Mouse (Mus musculus): ENCODE measurements around the gene Wdfy3. TPM values are rescaled to one million over a fixed set of nuclear protein-coding genes. Genes with fewer than 3 reads are reported as not detected.
A peak's percentile ranks its signal among the peaks of the same experiment; 100 is the strongest.

The Wdfy3 gene
- polyA plus RNA-seq, 1 experiment from 2014 or later: 14.3 TPM

DNA sequence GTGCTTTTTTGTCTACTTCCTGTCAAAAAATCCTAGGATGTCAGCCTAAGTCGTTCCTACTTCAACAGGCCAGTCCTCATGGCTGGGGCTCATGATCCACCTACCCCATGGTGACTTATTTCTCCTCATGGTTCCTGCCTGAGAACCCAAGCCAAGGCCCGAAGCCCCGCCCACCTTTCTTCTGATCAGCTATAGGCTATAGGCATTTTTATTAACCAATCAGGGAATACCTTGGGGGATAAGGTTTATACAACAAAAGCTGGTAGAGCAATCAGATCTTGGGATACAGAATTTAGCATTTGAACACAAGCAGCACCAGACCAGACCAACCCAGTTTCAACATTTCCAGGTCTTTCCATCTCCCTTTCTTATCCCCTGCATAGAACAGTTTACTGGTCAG is 21.0 kb upstream of the Wdfy3 start:
- no peaks in the 10 kb centered on the region for H3K36me3 ChIP-seq (ENCODE audit: control insufficient read depth, insufficient read depth, low read length)
- no peaks in the 10 kb centered on the region for H3K4me1 ChIP-seq (ENCODE audit: control insufficient read depth, insufficient read depth, low read length)
- ATAC-seq (replicated peaks; ENCODE audit: insufficient number of reproducible peaks, low FRiP score, low TSS enrichment): no peak
- H3K9me3 ChIP-seq (replicated peaks; ENCODE audit: control insufficient read depth, low read length): no peaks in the 10 kb centered on the region
- no peak overlapping the region for H3K9ac ChIP-seq (ENCODE audit: low read depth, low read length)
- no peak overlapping the region for H3K27ac ChIP-seq (ENCODE audit: low read depth, low read length)
- 84% methylated on average over 3 of the region's 3 CpGs for WGBS (ENCODE audit: insufficient replicate concordance)
- no peaks in the 10 kb centered on the region for H3K27me3 ChIP-seq (ENCODE audit: control insufficient read depth, insufficient read depth, low read length)
- no peak overlapping the region for H3K4me3 ChIP-seq (ENCODE audit: low read depth, low read length)
- H3K4me2 ChIP-seq: no peak overlapping the region

DNA sequence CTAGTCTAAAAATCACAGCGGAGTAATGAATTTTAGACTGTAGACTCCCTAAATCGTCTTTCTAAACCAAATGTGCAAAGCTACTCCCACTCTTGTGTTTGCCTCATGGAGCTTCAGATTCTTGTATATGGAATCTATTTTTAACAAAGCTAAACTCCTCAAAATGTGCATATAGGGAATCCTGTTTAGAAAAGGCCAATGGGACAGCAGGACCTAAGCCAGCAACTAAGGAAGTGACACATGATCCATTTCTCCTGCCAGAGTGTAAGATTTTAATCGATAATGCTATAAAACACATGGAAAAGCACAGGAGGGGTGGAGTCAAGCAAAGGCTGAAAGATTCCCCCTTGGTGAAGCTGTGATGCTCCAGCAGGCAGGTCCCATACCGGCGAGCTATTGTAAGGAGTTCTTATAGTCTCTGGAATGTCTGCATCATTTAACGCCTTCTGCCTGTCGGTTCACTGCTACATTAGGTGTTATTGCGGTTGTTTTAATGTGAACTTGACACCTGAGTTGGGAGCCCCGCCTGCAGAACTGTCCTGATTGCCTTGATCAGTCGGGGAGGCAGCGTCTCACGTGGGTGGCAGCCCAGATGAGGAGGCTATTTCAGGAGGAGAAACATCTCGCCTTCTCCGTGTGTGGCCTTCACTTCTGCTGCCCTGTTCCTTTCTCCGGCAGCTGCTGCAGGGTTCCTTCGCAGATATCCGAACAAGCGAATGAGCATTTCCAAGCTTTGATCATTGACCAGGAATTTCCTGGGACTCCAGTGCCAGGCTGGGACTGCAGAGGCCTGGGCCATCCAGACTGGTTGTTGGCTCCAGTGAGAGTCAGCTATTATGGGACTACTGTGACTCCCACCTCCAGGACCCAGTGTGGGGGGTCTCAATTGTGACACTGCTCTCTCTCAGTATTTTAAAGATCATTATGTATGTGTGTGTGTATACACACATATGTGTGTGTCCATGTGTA is 15.3 kb upstream of the Wdfy3 start:
- Histone ChIP-seq H3K4me2 (peak overlapping the region; percentile 31), H3K36me3 (ENCODE audit: control insufficient read depth, insufficient read depth, low read length) (no peaks in the 10 kb centered on the region), H3K27me3 (ENCODE audit: control insufficient read depth, insufficient read depth, low read length) (no peaks in the 10 kb centered on the region), H3K9ac (ENCODE audit: low read depth, low read length) (no peak overlapping the region), H3K27ac (ENCODE audit: low read depth, low read length) (no peak overlapping the region), H3K9me3 (replicated peaks; ENCODE audit: control insufficient read depth, low read length) (no peaks in the 10 kb centered on the region), H3K4me3 (ENCODE audit: low read depth, low read length) (no peak overlapping the region), H3K4me1 (ENCODE audit: control insufficient read depth, insufficient read depth, low read length) (no peaks in the 10 kb centered on the region)
- ATAC-seq (replicated peaks; ENCODE audit: insufficient number of reproducible peaks, low FRiP score, low TSS enrichment): no peak
- 34% methylated on average over 18 of the region's 18 CpGs for WGBS (ENCODE audit: insufficient replicate concordance)

DNA sequence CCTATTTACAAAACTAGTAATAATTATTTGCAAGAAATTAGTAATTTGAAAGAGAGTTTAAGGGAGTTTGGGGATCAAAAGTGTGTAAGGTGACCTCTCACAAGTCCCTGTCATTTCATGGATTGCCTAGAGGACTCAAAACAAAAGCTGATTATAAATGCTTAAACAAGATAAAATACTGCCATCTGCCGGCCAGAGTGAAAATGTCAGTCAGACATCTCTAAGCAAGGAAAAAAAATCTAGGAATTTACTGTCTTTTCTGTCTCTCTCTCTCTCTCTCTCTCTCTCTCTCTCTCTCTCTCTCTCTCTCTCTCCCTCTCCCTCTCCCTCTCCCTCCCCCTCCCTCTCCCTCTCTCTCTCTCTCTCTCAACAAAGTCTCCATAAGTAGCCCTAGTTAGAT is 4.4 kb upstream of the Wdfy3 start:
- Histone ChIP-seq H3K9ac (ENCODE audit: low read depth, low read length) (no peak overlapping the region), H3K4me2 (no peak overlapping the region), H3K4me3 (ENCODE audit: low read depth, low read length) (no peak overlapping the region), H3K36me3 (ENCODE audit: control insufficient read depth, insufficient read depth, low read length) (no peaks in the 10 kb centered on the region), H3K4me1 (ENCODE audit: control insufficient read depth, insufficient read depth, low read length) (0 out of 2 replicates have a peak, but pooled peaks cover 4% of the 10 kb centered on the region), H3K9me3 (replicated peaks; ENCODE audit: control insufficient read depth, low read length) (no peaks in the 10 kb centered on the region), H3K27me3 (ENCODE audit: control insufficient read depth, insufficient read depth, low read length) (no peaks in the 10 kb centered on the region), H3K27ac (ENCODE audit: low read depth, low read length) (no peak overlapping the region)
- WGBS (ENCODE audit: insufficient replicate concordance): 0% methylated on average over 1 of the region's 1 CpGs
- no peak for ATAC-seq (replicated peaks; ENCODE audit: insufficient number of reproducible peaks, low FRiP score, low TSS enrichment)

DNA sequence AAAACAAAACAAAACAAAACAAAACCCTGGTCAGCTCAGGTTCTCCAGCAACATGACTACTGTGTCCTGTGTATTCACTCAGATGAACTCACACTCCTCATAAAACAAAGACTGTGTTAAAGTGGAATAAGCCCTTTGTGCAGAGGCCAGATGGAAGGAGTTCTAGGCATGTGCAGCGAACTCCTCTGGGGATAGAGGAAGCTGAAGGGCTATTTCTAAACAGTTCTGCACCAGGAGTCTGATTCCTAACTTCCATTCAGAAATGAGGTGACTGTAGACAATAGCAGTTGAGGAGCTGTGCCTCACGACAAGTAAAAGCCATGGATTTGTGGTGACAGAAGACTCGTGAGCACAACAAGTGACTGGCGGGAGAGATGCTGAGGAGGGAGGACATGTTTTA is 2.3 kb upstream of the Wdfy3 start:
- Histone ChIP-seq H3K4me3 (ENCODE audit: low read depth, low read length) (no peak overlapping the region), H3K27me3 (ENCODE audit: control insufficient read depth, insufficient read depth, low read length) (no peaks in the 10 kb centered on the region), H3K9ac (ENCODE audit: low read depth, low read length) (no peak overlapping the region), H3K36me3 (ENCODE audit: control insufficient read depth, insufficient read depth, low read length) (no peaks in the 10 kb centered on the region; the same call in 1 of the 2 replicates), H3K4me2 (no peak overlapping the region), H3K27ac (ENCODE audit: low read depth, low read length) (no peak overlapping the region), H3K9me3 (replicated peaks; ENCODE audit: control insufficient read depth, low read length) (no peaks in the 10 kb centered on the region), H3K4me1 (ENCODE audit: control insufficient read depth, insufficient read depth, low read length) (0 out of 2 replicates have a peak, but pooled peaks cover 8% of the 10 kb centered on the region)
- ATAC-seq (replicated peaks; ENCODE audit: insufficient number of reproducible peaks, low FRiP score, low TSS enrichment): no peak
- WGBS (ENCODE audit: insufficient replicate concordance): 70% methylated on average over 4 of the region's 4 CpGs

DNA sequence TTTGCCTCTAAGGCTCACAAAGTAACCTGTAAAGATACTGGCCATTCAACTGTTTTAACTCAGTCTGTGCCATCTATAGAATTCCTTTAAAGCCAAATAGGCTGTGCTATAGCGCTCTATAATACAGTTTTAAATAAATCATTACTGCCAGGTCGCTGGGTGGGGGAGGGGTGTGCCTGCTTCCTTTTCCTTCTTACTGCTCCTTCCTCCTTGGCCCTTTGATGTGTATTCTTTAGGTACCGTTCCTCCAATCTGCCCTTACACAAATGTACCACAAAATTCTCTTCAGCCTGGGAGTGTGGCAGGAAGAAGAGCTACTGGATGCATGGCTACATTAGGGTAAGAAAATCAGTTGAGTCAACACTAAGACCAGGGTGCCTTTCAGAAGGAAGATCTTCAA is 1.5 kb upstream of the Wdfy3 start:
- H3K4me2 ChIP-seq: no peak overlapping the region

DNA sequence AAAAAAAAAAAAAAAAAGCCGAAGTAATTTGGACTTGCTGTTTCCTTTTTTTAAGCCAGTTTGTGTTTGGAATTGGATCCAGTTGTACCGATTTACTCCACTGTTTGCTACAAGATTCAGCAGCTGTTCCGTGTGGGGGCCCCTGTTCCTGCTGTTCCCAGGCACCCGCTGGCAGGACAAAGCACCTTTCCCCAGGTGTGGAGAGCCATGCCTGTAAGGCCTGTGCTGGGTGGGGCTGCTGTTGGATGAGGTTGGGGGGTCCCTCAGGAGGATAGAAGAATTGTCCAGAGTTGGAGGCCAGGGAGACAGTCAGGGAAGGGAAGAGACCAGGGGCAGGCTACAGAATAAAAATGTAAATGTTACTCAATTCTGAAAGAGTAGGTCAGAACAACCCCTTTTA is 1.1 kb upstream of the Wdfy3 start:
- no peak overlapping the region for H3K27ac ChIP-seq (ENCODE audit: low read depth, low read length)
- no peak overlapping the region for H3K9ac ChIP-seq (ENCODE audit: low read depth, low read length)
- H3K4me3 ChIP-seq (ENCODE audit: low read depth, low read length): no peak overlapping the region
- 43% methylated on average over 4 of the region's 4 CpGs for WGBS (ENCODE audit: insufficient replicate concordance)
- H3K9me3 ChIP-seq (replicated peaks; ENCODE audit: control insufficient read depth, low read length): no peaks in the 10 kb centered on the region
- no peaks in the 10 kb centered on the region for H3K27me3 ChIP-seq (ENCODE audit: control insufficient read depth, insufficient read depth, low read length)
- peaks cover 4% of the 10 kb centered on the region; the same call in 1 of the 2 replicates for H3K36me3 ChIP-seq (ENCODE audit: control insufficient read depth, insufficient read depth, low read length)
- H3K4me1 ChIP-seq (ENCODE audit: control insufficient read depth, insufficient read depth, low read length): 0 out of 2 replicates have a peak, but pooled peaks cover 8% of the 10 kb centered on the region
- H3K4me2 ChIP-seq: no peak overlapping the region
- ATAC-seq (replicated peaks; ENCODE audit: insufficient number of reproducible peaks, low FRiP score, low TSS enrichment): no peak

More for the DNA sequence above, 1.5 kb upstream of the Wdfy3 start:
- Histone ChIP-seq H3K4me1 (ENCODE audit: control insufficient read depth, insufficient read depth, low read length) (0 out of 2 replicates have a peak, but pooled peaks cover 8% of the 10 kb centered on the region), H3K4me3 (ENCODE audit: low read depth, low read length) (no peak overlapping the region), H3K36me3 (ENCODE audit: control insufficient read depth, insufficient read depth, low read length) (peaks cover 4% of the 10 kb centered on the region; the same call in 1 of the 2 replicates), H3K9me3 (replicated peaks; ENCODE audit: control insufficient read depth, low read length) (no peaks in the 10 kb centered on the region), H3K9ac (ENCODE audit: low read depth, low read length) (no peak overlapping the region), H3K27ac (ENCODE audit: low read depth, low read length) (no peak overlapping the region), H3K27me3 (ENCODE audit: control insufficient read depth, insufficient read depth, low read length) (no peaks in the 10 kb centered on the region)
- ATAC-seq (replicated peaks; ENCODE audit: insufficient number of reproducible peaks, low FRiP score, low TSS enrichment): no peak
- 57% methylated on average over 3 of the region's 3 CpGs for WGBS (ENCODE audit: insufficient replicate concordance)

DNA sequence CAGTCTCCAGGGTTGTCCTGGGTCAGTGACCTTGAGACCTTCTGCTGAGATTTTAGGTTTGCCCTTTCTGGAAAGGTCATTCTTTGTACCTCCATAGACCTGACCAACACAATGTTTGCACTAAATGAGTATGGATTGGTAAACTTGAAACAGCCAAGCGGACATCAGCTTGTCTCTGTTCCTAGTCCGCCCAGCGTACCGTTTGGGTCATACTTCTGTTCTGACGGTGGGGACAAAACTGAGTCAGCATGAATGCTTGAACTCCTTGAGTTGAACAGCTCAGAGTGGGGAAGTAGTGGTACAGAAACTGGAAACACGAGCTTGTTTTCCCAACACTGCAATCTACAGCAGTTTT is 670 bp upstream of the Wdfy3 start:
- H3K4me2 ChIP-seq: peak overlapping the region; percentile 84
- 0 out of 2 replicates have a peak, but pooled peaks cover 8% of the 10 kb centered on the region for H3K4me1 ChIP-seq (ENCODE audit: control insufficient read depth, insufficient read depth, low read length)
- ATAC-seq (replicated peaks; ENCODE audit: insufficient number of reproducible peaks, low FRiP score, low TSS enrichment): no peak
- H3K4me3 ChIP-seq (ENCODE audit: low read depth, low read length): peak overlapping the region; percentile 87
- H3K27me3 ChIP-seq (ENCODE audit: control insufficient read depth, insufficient read depth, low read length): no peaks in the 10 kb centered on the region
- peak overlapping the region; percentile 96 for H3K9ac ChIP-seq (ENCODE audit: low read depth, low read length)
- peaks cover 4% of the 10 kb centered on the region; the same call in 1 of the 2 replicates for H3K36me3 ChIP-seq (ENCODE audit: control insufficient read depth, insufficient read depth, low read length)
- H3K27ac ChIP-seq (ENCODE audit: low read depth, low read length): peak overlapping the region; percentile 89
- 16% methylated on average over 6 of the region's 6 CpGs for WGBS (ENCODE audit: insufficient replicate concordance)
- H3K9me3 ChIP-seq (replicated peaks; ENCODE audit: control insufficient read depth, low read length): no peaks in the 10 kb centered on the region

DNA sequence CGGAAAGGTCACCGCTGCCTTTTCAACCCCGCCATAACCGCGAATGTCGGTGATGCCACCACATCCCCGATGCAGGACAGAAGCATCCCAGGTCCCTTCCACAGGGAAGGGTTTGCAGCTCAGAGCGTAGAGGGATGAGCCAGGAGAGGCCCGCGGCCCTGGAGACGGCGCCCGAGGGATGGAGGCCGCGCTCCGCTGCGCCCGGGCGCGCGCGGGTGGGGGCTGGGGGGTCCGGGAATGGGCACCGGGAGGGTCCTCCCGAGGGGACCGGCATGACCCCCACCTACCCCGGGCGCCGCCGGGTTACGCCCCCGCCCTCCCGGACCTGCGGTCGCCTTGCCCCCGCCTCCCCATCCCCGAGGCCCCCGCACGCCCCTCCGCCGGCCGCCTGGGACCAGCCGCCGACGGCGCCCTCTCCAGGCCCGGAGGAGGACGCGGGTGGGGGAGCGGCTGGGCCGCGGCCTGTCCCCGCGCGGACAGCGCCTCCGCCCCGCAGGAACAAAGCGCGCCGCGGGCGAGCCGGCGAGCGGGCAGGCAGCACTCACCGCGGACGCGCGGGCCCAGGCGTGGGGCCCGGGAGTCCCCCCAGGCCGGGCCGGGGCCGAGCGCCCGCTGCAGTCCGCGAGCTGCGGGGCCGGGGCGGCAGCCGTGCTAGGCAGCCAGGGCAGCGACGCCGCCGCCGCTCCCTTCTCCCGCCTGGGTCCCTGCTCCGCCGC is 512 bp downstream of the Wdfy3 start:
- peak overlapping the region; percentile 87 for H3K4me3 ChIP-seq (ENCODE audit: low read depth, low read length)
- H3K36me3 ChIP-seq (ENCODE audit: control insufficient read depth, insufficient read depth, low read length): peaks cover 4% of the 10 kb centered on the region; the same call in 1 of the 2 replicates
- under 1% methylated on average over 63 of the region's 92 CpGs for WGBS (ENCODE audit: insufficient replicate concordance)
- H3K4me1 ChIP-seq (ENCODE audit: control insufficient read depth, insufficient read depth, low read length): 0 out of 2 replicates have a peak, but pooled peaks cover 8% of the 10 kb centered on the region
- H3K27me3 ChIP-seq (ENCODE audit: control insufficient read depth, insufficient read depth, low read length): no peaks in the 10 kb centered on the region
- ATAC-seq (replicated peaks; ENCODE audit: insufficient number of reproducible peaks, low FRiP score, low TSS enrichment): peak; percentile 81
- peak overlapping the region; percentile 84 for H3K4me2 ChIP-seq
- no peaks in the 10 kb centered on the region for H3K9me3 ChIP-seq (replicated peaks; ENCODE audit: control insufficient read depth, low read length)
- H3K9ac ChIP-seq (ENCODE audit: low read depth, low read length): peak overlapping the region; percentile 96
- peak overlapping the region; percentile 89 for H3K27ac ChIP-seq (ENCODE audit: low read depth, low read length)

Data from heart, embryonic 11.5 days (tissue).